Mouse (Mus musculus) olfactory bulb, adult 2 months (tissue): Measurements from ENCODE around the gene Pdzd4. TPM values are rescaled to one million over a fixed set of nuclear protein-coding genes. Genes with fewer than 3 reads are reported as not detected.

ENCODE experiments used
- H3K27ac ChIP-seq: fragments of 200-500 bp; 2 replicates; pipeline ENCODE4 v1.5.1; 2012; ENCODE audit warnings: low read depth, low read length; ENCODE audit not compliant: insufficient read depth
- H3K4me1 ChIP-seq: fragments of 200-500 bp; 2 replicates; pipeline ENCODE4 v1.6.1; 2012; ENCODE audit warnings: low read length; ENCODE audit not compliant: control insufficient read depth, insufficient read depth
- H3K4me3 ChIP-seq: fragments of 200-500 bp; 2 replicates; pipeline ENCODE4 v1.5.1; 2012; ENCODE audit warnings: mild to moderate bottlenecking, low read depth, low read length, moderate library complexity; ENCODE audit not compliant: insufficient read depth
- CTCF ChIP-seq: fragments of 200-500 bp; IDR thresholded peaks from 2 replicates; pipeline ENCODE4 v1.5.1; 2012; ENCODE audit warnings: low read depth, mild to moderate bottlenecking, low read length, moderate library complexity; ENCODE audit not compliant: insufficient read depth
- POLR2A ChIP-seq: fragments of 200-500 bp; IDR thresholded peaks from 2 replicates; pipeline ENCODE4 v1.6.1; 2012; ENCODE audit warnings: mild to moderate bottlenecking, low read depth, low read length, moderate library complexity; ENCODE audit not compliant: insufficient read depth
- WGBS: fragments of 180-500 bp; shearing (Covaris S2); methylation state at CpG from one replicate; pipeline ENCODE4 v1.1.7; 2018; 5-methylcytosine and 5-hydroxymethylcytosine counted together
- polyA plus RNA-seq: library from polyadenylated mRNA; stranded (reverse); fragments of >200 nt; gene quantifications from 2 replicates; pipeline ENCODE4 v1.2.4, GENCODE M21; 2012; ENCODE audit warnings: low replicate concordance; ENCODE audit not compliant: missing spikeins, insufficient read depth, insufficient read length

Gene Pdzd4
- polyA plus RNA-seq = 83.9 TPM in 1 of 2 replicates, not detected in the other

GRCm38 (mm10) chrX:73824185-73825151 lies at the start of gene Pdzd4:
Gene Pdzd4, minus strand, starts transcription at chrX:73824969.
- 14% methylated on average over 84 of the region's 84 CpGs for WGBS
- H3K4me3 ChIP-seq = peak within 1 kb of the TSS; percentile 96
- H3K4me1 ChIP-seq = peaks cover 4% of the 10 kb centered on the region; the same call in 1 of the 2 replicates
- H3K27ac ChIP-seq = peak within 1 kb of the TSS; percentile 86
- TF ChIP-seq CTCF (no peak), POLR2A (peak; percentile 75)

GRCm38 (mm10) chrX:73871956-73872355 lies 47.2 kb upstream of the Pdzd4 start:
- Histone ChIP-seq H3K4me3 (no peak overlapping the region), H3K4me1 (peaks cover 3% of the 10 kb centered on the region; the same call in 1 of the 2 replicates), H3K27ac (no peak overlapping the region)
- 81% methylated on average over 1 of the region's 1 CpGs for WGBS
- TF ChIP-seq CTCF (no peak), POLR2A (no peak)

- no peak overlapping the region for H3K4me3 ChIP-seq
- no peak for TF ChIP-seq POLR2A
- TF ChIP-seq CTCF = no peak
- H3K27ac ChIP-seq = no peak overlapping the region
- peaks cover 3% of the 10 kb centered on the region; the same call in 1 of the 2 replicates for H3K4me1 ChIP-seq
These were observed 46.7 kb upstream of the Pdzd4 start for GRCm38 (mm10) chrX:73871474-73871873.

GRCm38 (mm10) chrX:73869334-73869733 lies 44.6 kb upstream of the Pdzd4 start:
- Histone ChIP-seq H3K4me3 (no peak overlapping the region), H3K27ac (no peak overlapping the region), H3K4me1 (peaks cover 12% of the 10 kb centered on the region)
- TF ChIP-seq CTCF = no peak
- no peak for TF ChIP-seq POLR2A
- 33% methylated on average over 5 of the region's 5 CpGs for WGBS

GRCm38 (mm10) chrX:73867852-73868251 lies 43.1 kb upstream of the Pdzd4 start:
- no peak for TF ChIP-seq CTCF
- TF ChIP-seq POLR2A = no peak
- Histone ChIP-seq H3K4me1 (peaks cover 12% of the 10 kb centered on the region), H3K4me3 (no peak overlapping the region), H3K27ac (no peak overlapping the region)
- 86% methylated on average over 1 of the region's 1 CpGs for whole genome bisulfite sequencing

GRCm38 (mm10) chrX:73867256-73867655 lies 42.5 kb upstream of the Pdzd4 start:
- H3K4me3 ChIP-seq = no peak overlapping the region
- WGBS = 46% methylated on average over 3 of the region's 3 CpGs
- no peak for TF ChIP-seq POLR2A
- TF ChIP-seq CTCF = no peak
- no peak overlapping the region for H3K27ac ChIP-seq
- peaks cover 12% of the 10 kb centered on the region for H3K4me1 ChIP-seq

- TF ChIP-seq POLR2A (no peak), CTCF (no peak)
- Histone ChIP-seq H3K27ac (no peak overlapping the region), H3K4me1 (peaks cover 11% of the 10 kb centered on the region), H3K4me3 (no peak overlapping the region)
- WGBS = 43% methylated on average over 3 of the region's 3 CpGs
These were observed 39.9 kb upstream of the Pdzd4 start for GRCm38 (mm10) chrX:73864692-73865091.

- TF ChIP-seq CTCF (no peak), POLR2A (no peak)
- 75% methylated on average over 3 of the region's 3 CpGs for WGBS
- Histone ChIP-seq H3K27ac (no peak overlapping the region), H3K4me1 (no peaks in the 10 kb centered on the region), H3K4me3 (no peak overlapping the region)
These were observed 30.3 kb upstream of the Pdzd4 start for GRCm38 (mm10) chrX:73855087-73855408.

- Histone ChIP-seq H3K27ac (no peak overlapping the region), H3K4me3 (no peak overlapping the region), H3K4me1 (no peaks in the 10 kb centered on the region)
- no peak for TF ChIP-seq CTCF
- no peak for TF ChIP-seq POLR2A
- 81% methylated on average over 9 of the region's 9 CpGs for WGBS
These were observed 29.7 kb upstream of the Pdzd4 start for GRCm38 (mm10) chrX:73854326-73855086.
